Mouse (Mus musculus) midbrain, embryonic 10.5 days (tissue): Measurements from ENCODE around the gene Gak. TPM values are rescaled to one million over a fixed set of nuclear protein-coding genes. Genes with fewer than 3 reads are reported as not detected.
"Not testable (repeated sequence)": the region's sequence is repeated elsewhere in the genome, so short reads cannot be mapped to it uniquely, and the experiment has no call there.

Source experiments
- DNase-seq: peaks from one replicate; pipeline ENCODE4 v3.0.0-alpha.2; 2017; ENCODE audit warnings: low spot score
- H3K27ac ChIP-seq: fragments of 300-500 bp; sonication (generic); replicated peaks from 2 replicates; pipeline ENCODE4 v1.5.1; 2016; ENCODE audit warnings: mild to moderate bottlenecking
- H3K27me3 ChIP-seq: fragments of 300-500 bp; sonication (generic); 2 replicates; pipeline ENCODE4 v1.6.1; 2016; ENCODE audit warnings: low read depth, mild to moderate bottlenecking; ENCODE audit not compliant: poor library complexity, severe bottlenecking
- H3K36me3 ChIP-seq: fragments of 300-500 bp; sonication (generic); 2 replicates; pipeline ENCODE4 v1.6.1; 2016; ENCODE audit warnings: mild to moderate bottlenecking, moderate library complexity
- H3K4me1 ChIP-seq: fragments of 300-500 bp; sonication (generic); 2 replicates; pipeline ENCODE4 v1.6.1; 2016
- H3K4me3 ChIP-seq: fragments of 300-500 bp; sonication (generic); 2 replicates; pipeline ENCODE4 v1.5.1; 2016; ENCODE audit warnings: mild to moderate bottlenecking, moderate library complexity
- H3K9me3 ChIP-seq: fragments of 300-500 bp; sonication (generic); replicated peaks from 2 replicates; pipeline ENCODE4 v1.6.1; 2016; ENCODE audit warnings: mild to moderate bottlenecking
- WGBS: fragments of 180-500 bp; shearing (Covaris S2); methylation state at CpG from one replicate; pipeline ENCODE4 v1.1.7; 2016; 5-methylcytosine and 5-hydroxymethylcytosine counted together
- polyA plus RNA-seq: library from polyadenylated mRNA; unstranded; fragments of >200 nt; fragmentation: Nextera tagmentation; extraction: Ambion mirVana; gene quantifications from 2 replicates; pipeline ENCODE4 v1.2.1, GENCODE M21; 2016

The Gak gene
- polyA plus RNA-seq, 1 experiment from 2014 or later, result 59.8 TPM

DNA sequence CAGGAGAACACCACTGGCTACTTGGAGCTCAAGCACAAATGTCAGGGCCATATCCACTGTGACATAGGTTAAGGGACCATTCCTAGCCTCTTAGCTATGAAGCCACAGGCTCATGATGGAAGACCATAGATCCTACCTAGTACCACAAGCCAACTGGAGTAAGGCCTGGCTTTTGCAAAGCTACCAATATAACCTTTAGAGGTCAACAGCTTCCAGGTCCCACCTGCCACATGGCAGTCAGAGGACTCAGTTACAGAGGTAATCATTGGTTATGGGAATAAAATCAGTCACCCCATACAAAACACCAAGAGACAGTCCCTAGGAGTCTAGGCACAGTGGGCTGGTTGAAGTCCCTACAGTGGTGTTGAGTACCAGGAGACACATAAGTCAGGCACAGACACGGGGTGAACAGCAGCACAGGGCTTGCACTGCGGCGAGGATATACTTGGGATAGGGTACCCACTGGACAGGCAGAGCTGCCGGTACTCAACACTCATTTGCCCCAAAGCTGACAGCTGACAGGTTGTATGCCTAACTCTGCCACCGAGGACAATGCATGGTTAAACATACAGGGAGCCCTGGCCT, 21.7 kb upstream of the Gak start:
- Histone ChIP-seq H3K36me3 (peaks cover 92% of the 10 kb centered on the region), H3K27ac (no peak overlapping the region), H3K27me3 (no peaks in the 10 kb centered on the region), H3K4me1 (no peaks in the 10 kb centered on the region), H3K4me3 (no peak overlapping the region), H3K9me3 (no peaks in the 10 kb centered on the region)
- no peak for DNase-seq
- WGBS, result 88% methylated on average over 5 of the region's 5 CpGs

DNA sequence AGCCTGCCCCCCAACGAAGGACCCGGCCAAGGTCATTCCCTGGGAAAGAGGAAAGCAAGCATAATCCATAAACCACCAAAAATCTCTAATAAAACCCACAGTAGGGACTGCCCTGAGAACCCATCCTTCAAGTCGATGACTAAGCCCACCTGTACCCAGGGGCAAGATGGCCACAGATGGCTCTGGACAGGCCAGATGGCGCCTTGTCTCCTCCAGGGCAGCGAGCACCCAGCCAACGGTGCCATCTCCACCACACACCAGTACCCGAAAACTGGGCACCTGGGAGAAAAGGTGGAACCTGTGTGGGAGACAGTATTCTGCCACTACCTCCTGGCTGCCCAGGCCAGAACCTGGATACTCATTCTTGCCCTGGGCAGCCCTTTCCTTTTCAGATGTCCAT, 20.8 kb upstream of the Gak start:
- Histone ChIP-seq H3K4me3 (no peak overlapping the region), H3K9me3 (no peaks in the 10 kb centered on the region), H3K36me3 (peaks cover 92% of the 10 kb centered on the region), H3K27ac (no peak overlapping the region), H3K27me3 (no peaks in the 10 kb centered on the region), H3K4me1 (no peaks in the 10 kb centered on the region)
- no peak for DNase-seq
- 92% methylated on average over 7 of the region's 7 CpGs for WGBS

DNA sequence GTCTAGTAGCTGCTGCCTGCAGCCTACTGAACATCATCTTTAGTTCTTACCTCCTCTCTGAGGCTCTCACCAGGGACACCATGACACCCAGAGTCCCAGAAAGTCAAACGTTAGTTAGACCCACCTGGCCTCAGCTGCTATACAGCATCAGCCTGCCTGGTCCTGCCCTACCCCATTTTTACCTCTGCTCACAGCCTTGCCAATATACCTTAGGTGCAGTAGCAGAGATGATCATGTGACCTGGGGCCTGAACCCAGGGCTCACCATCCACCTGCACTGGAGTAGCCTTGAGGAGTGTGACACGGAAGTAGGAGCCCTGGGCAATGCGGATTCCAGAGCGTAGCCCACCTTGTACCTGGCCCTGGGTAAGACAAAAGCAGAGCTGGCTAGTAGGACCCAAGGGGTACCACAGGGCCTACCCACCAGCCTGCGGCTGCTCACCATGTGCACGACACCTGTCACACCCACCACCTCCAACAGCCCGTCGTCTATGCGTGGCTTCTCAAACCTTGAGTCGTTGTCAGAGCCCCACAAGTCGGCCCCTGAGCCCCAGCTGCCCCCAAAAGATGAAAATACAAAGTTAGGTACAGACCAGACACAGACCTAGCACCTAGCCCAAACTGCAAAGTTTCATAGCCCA, 19.5 kb upstream of the Gak start:
- no peak for DNase-seq

DNA sequence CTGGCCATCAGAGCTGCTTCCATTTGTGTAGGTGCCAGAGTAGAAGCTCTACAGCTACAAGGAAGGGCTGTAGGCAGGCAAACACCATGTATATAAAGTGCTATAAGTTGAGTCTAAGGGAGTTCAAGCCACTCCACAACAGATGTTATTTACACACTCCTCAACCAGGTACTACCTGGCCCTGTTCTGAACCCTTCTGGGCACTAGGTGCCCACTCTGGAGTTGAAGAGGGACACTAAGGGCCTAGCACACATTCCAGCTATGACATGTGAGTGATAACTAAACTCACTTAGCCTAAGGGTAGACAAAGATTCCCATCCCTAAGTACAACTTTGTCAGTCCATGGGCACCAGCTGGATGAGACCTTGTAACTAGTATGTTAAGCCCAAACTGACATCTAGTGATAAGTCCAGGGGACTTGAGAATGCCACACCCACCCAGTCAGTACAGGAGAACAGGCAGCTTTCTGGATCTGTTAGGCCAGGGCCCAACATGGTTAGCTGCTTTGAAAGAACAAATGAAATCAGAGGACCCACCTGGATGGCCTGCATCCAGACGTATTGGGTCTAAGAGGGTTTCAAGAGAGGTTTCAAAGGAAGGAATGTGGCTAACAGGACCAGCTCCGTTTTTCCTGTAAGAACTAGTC, 18.4 kb upstream of the Gak start:
- WGBS, result 85% methylated on average over 2 of the region's 2 CpGs
- no peak for DNase-seq
- H3K9me3 ChIP-seq, result no peaks in the 10 kb centered on the region

More for the DNA sequence above, 19.5 kb upstream of the Gak start:
- Histone ChIP-seq H3K4me1 (no peaks in the 10 kb centered on the region), H3K36me3 (peaks cover 89% of the 10 kb centered on the region), H3K27ac (no peak overlapping the region), H3K9me3 (no peaks in the 10 kb centered on the region), H3K27me3 (no peaks in the 10 kb centered on the region), H3K4me3 (no peak overlapping the region)
- WGBS, result 91% methylated on average over 11 of the region's 11 CpGs

DNA sequence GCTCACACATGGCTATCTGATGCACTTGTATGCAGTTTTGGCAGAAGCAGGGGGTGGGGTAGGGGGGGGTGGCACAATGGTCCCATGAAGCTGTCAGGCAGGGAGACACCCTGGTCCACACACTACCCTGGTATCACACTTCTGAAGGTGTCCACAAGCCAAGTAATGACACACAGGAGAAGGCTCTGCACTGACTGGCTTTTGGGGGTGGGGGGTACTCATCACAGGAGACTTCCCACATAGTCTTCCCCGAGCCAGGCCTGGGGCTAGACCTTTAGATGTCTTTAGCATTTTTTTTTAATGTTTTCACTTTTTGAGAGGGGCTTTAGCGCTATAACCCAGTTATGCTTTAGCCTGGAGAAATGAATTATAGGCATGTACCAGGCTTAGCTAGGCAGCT, 17.8 kb upstream of the Gak start:
- no peak for DNase-seq
- Histone ChIP-seq H3K36me3 (peaks cover 83% of the 10 kb centered on the region), H3K9me3 (no peaks in the 10 kb centered on the region), H3K27ac (no peak overlapping the region), H3K4me3 (no peak overlapping the region), H3K4me1 (no peaks in the 10 kb centered on the region), H3K27me3 (no peaks in the 10 kb centered on the region)
- WGBS, result 93% methylated on average over 2 of the region's 2 CpGs

More for the DNA sequence above, 18.4 kb upstream of the Gak start:
- peaks cover 87% of the 10 kb centered on the region for H3K36me3 ChIP-seq
- H3K27me3 ChIP-seq, result no peaks in the 10 kb centered on the region
- H3K4me3 ChIP-seq, result no peak overlapping the region
- no peak overlapping the region for H3K27ac ChIP-seq
- no peaks in the 10 kb centered on the region for H3K4me1 ChIP-seq

DNA sequence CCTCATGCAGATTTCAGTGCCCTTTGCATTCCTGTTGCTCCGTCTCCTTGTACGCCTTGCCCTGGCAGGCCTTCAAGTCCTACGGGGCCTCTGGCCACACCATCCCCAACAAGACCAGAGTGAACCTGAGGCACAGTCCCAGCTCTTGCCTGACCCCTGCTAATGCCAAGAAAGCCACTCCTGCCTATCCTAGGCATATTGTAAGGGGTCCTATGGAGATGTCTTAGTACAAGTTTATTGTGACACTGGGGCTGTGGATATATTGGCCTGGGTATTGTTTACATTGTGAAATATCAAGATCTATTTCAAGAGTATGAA, 16.7 kb upstream of the Gak start:
- H3K36me3 ChIP-seq, result peaks cover 83% of the 10 kb centered on the region
- H3K9me3 ChIP-seq, result no peaks in the 10 kb centered on the region
- no peak overlapping the region for H3K27ac ChIP-seq
- H3K27me3 ChIP-seq, result no peaks in the 10 kb centered on the region
- WGBS, result 96% methylated on average over 3 of the region's 3 CpGs
- DNase-seq, result no peak
- H3K4me3 ChIP-seq, result no peak overlapping the region
- no peaks in the 10 kb centered on the region for H3K4me1 ChIP-seq

DNA sequence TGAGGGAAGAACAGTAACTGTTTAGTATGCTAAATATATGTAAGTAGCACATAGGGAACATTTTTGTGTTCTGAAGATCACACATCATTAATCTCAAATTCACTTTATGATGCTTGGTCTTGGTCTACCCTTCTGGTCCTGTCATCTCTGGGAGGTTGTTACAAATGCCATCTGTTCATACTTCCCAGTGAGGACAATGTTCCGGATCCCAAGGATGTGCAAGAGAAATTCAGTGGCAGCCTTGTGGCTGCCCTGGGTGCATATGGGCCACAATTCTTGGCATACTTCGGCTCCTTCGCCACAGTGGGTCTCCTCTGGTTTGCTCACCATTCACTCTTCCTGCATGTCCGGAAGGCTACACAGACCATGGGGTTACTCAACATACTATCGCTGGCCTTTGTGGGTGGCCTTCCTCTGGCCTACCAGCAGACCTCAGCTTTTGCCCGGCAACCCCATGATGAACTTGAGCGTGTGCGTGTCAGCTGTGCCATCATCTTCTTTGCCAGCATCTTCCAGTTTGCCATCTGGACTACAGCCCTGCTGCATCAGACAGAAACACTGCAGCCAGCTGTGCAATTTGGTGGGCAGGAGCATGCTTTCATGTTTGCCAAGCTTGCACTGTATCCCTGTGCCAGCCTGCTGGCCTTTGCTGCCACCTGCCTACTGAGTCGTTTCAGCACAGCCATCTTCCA, 16.2 kb upstream of the Gak start:
- WGBS, result 93% methylated on average over 9 of the region's 9 CpGs
- Histone ChIP-seq H3K27me3 (no peaks in the 10 kb centered on the region), H3K4me1 (no peaks in the 10 kb centered on the region), H3K4me3 (no peak overlapping the region), H3K36me3 (peaks cover 78% of the 10 kb centered on the region), H3K27ac (no peak overlapping the region), H3K9me3 (no peaks in the 10 kb centered on the region)
- DNase-seq, result no peak

DNA sequence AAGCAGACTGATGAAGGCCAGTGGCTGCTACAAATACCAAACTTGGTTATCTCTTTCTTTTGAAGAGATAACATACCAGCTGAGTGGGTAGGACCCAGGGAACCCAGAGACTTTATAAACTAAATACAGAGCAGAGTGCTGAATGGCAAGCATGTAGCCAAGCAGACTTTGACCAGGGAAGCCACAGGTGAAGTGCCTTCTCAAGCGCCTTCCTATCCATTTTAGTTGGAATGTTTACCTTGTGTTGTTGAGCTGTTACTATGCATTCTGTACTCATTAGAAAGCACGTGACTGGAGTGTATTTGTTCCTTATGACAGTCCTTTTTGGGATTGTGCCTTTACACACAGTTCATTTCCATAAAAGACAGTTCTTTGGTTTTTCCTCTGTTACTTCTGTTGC, 14.1 kb upstream of the Gak start:
- H3K27me3 ChIP-seq, result no peaks in the 10 kb centered on the region
- no peak for DNase-seq
- H3K36me3 ChIP-seq, result peaks cover 62% of the 10 kb centered on the region
- WGBS, result 83% methylated on average over 2 of the region's 2 CpGs
- no peak overlapping the region for H3K27ac ChIP-seq
- no peaks in the 10 kb centered on the region for H3K9me3 ChIP-seq
- H3K4me3 ChIP-seq, result no peak overlapping the region
- H3K4me1 ChIP-seq, result no peaks in the 10 kb centered on the region

DNA sequence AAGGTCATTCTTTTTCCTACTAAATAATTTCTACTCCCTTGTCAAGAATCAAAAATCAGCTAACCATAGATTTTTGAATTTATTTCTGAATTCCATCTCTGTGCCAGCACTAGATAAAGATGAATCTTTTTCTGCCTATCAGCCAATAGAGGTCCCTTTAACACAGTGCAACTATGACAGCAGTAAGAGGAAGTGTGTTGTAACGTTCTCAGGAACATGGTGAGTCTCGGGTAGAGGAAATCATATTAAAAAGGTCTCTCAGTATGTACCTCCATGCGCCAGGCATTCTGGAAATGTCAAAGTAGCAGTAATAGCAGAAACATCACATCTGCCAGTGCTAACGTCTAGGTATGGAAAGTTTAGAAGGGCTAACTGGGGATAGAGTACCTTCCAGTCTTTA, 6.6 kb upstream of the Gak start:
- Histone ChIP-seq H3K4me3 (no peak overlapping the region), H3K27me3 (no peaks in the 10 kb centered on the region), H3K4me1 (no peaks in the 10 kb centered on the region), H3K36me3 (0 out of 2 replicates have a peak, but pooled peaks cover 6% of the 10 kb centered on the region), H3K9me3 (no peaks in the 10 kb centered on the region), H3K27ac (no peak overlapping the region)
- DNase-seq, result no peak
- WGBS, result 79% methylated on average over 4 of the region's 4 CpGs

DNA sequence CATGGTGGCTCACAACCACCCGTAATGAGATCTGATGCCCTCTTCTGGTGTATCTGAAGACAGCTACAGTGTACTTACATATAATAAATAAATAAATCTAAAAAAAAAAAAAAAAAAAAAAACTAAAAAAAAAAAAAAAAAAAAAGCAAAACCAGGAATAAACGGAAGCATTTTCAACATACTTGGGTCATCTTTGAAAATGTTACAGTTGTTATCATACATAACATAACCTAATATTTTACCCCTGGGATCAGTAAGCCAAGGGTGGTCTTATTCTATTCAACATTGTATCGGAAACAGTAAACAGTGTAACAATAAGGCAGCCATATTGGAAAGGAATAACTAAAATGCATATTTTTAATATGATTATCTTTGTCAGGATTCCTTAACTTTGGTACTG, 4.5 kb upstream of the Gak start:
- H3K27ac ChIP-seq, H3K9me3 ChIP-seq, H3K36me3 ChIP-seq, H3K4me3 ChIP-seq, H3K4me1 ChIP-seq, DNase-seq, H3K27me3 ChIP-seq: not testable (repeated sequence)
- WGBS, result 86% methylated on average over 3 of the region's 3 CpGs

DNA sequence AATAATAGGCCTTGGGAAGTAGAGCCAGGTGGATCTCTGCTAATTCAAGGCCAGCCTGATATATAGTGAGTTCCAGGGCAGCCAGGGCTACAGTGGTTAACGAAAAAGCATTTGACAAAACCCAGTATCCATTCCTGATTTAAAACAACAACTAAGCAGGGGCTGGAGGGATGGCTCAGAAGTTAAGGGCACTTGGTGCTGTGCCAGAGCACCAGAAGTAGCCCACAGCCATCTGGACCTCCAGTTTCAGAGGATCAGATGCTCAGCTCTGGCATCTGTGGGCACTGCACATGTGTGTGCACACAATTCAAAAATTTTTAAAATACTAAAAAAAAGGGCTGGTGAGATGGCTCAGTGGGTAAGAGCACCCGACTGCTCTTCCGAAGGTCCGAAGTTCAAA, 4.1 kb upstream of the Gak start:
- Histone ChIP-seq H3K27ac (no peak overlapping the region), H3K4me3 (no peak overlapping the region), H3K9me3 (no peaks in the 10 kb centered on the region), H3K36me3 (no peaks in the 10 kb centered on the region), H3K4me1 (peaks cover 13% of the 10 kb centered on the region), H3K27me3 (no peaks in the 10 kb centered on the region)
- no peak for DNase-seq
- 84% methylated on average over 4 of the region's 4 CpGs for WGBS

DNA sequence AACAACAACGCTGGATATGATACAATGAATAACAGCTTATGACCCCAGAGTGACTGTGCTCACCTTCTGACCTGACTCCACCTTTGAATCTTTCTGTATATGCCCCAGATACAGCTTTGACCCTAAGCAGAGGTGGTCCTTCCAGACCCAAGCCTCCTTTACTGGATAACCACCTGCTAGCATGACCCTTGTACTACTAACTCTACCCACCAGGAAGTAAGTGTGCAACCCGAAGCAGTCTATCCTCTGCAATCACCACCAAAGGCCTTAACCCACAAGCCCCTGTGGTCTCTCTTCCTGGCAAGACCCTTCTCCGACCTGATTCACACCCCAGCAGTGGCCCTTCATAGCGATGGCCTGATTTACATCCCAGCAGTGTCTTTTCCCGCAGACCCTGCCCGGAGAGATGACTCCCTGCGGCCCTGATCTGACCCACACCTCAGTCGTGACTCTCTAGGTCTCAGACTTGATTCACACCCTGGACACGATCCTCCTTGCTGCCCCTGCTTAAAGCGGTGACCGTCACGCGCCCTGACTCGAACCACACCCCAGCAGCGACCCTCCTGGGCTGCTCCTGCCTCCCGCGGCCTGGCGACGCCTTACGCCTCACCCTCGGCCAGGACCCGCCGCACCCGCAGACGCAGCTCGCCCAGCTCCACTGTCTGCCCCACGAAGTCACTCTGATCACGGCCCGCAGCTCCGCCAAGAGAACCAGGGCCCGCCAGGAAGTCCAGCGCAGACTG, 493 bp downstream of the Gak start:
- H3K4me3 ChIP-seq, result peak overlapping the region; percentile 88
- H3K36me3 ChIP-seq, result peaks cover 8% of the 10 kb centered on the region
- H3K27ac ChIP-seq, result peak overlapping the region; percentile 93
- H3K9me3 ChIP-seq, result no peaks in the 10 kb centered on the region
- WGBS, result 3% methylated on average over 32 of the region's 32 CpGs
- peaks cover 26% of the 10 kb centered on the region for H3K4me1 ChIP-seq
- DNase-seq, result no peak
- H3K27me3 ChIP-seq, result no peaks in the 10 kb centered on the region
